Mouse (Mus musculus) CD4-positive, CD25-positive, alpha-beta regulatory T cell, adult 9 weeks (primary cell): ENCODE data around the gene Olfr574. TPM values are rescaled to one million over a fixed set of nuclear protein-coding genes. Genes with fewer than 3 reads are reported as not detected.

ENCODE experiments used
- polyA plus RNA-seq: library from polyadenylated mRNA; unstranded; fragments of 100-300 nt; shearing (Covaris generic); gene quantifications from one replicate; pipeline ENCODE4 v1.2.1, GENCODE M21; 2017

The Olfr574 gene
- polyA plus RNA-seq, result not detected

DNA sequence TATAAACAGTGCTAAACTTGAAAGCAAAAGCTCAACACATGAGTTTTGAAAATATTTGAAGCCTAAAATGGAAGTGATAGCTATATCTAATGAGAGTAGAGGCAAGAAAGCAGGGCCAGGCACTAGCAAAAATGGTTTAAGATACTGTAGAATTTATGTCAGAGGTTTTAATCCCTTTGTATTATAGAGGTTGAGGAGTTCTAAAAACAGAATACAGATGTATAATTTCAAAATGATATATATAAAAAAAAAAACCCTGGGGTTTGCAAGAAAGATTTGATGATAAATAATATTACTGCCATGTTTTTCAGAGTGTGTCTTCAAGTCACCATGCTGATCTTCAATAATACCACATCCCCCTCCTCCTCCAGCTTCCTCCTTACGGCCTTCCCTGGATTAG lies at the start of gene Olfr574:
Gene Olfr574, plus strand, starts transcription at position 301 of the 400 bp plus-strand sequence.

DNA sequence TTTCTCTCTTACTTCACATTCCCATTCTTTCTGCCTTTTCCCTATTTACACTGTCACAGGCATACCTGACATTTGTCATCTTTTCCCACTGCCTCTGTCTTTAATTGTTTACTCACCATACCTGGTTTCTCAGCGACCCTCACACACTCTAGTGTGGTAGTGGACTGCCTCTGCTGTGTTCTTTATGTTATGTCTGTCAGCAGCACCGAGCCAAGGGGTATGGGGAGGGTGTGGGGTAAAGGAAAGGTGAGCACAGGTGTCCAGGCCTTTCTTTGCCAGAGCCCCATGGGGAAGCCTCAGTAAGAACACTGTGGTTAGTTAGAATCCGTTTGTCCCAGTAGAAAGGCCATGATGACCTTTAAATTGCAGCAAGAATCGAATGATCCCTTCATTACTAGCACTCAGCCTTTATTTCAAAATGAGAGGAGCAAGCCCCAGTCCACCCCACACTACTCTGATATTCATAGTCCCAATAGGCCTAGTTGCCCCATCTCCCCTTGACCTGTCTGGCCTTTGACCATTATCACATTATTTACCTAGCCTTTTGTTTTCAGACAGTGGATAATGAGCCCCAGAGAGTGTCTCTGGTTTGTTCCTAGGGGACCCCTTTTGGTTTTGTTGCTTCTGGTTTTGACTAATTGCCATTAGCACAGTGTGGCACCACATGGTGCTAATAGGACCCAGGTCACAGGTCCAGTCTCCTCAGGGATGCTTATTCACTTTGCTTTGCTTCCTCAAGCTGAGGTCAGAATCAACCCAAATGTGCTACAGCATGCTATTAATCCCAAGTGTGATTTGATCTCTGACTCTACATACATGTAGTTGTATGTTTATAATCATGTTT lies 31.0 kb upstream of the Olfr574 start, which contains the start of gene Olfr571:
Gene Olfr571, minus strand, starts transcription at position 505 of the 844 bp plus-strand sequence.

DNA sequence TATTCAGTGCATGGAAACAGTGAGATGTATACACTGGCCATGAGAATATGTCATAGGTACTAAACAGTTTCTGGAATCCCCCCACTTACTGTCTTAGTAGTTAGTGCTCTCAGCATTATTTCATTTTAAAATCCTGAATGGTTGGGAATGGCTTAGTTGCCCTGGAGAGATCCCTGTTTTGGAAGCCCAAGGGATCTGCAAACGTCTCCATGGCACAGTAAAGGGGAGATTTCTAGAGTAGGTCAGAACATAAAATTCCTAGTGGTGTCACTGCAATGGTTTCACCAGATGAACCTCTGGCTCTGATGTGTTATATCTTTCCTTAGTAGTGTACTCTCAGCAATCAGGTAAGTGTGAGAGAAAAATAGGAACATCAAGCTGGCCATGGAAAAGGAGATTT lies 24.2 kb upstream of the Olfr574 start, which contains the start of gene Olfr572:
Gene Olfr572, plus strand, starts transcription at position 301 of the 400 bp plus-strand sequence.

GRCm38 (mm10) chr7:102942475-102942874 lies 5.8 kb upstream of the Olfr574 start, which contains the start of gene Olfr573-ps1:
TSS of gene Olfr573-ps1 (minus strand) at chr7:102942575.

GRCm38 (mm10) chr7:102958593-102958992 lies 10.3 kb downstream of the Olfr574 start, which contains the start of gene Olfr575:
TSS of gene Olfr575 (minus strand) at chr7:102958775.

GRCm38 (mm10) chr7:102962360-102962759 lies 14.1 kb downstream of the Olfr574 start, which contains the start of gene Olfr576:
TSS of gene Olfr576 (plus strand) at chr7:102962660.

GRCm38 (mm10) chr7:102975843-102976242 lies 27.6 kb downstream of the Olfr574 start, which contains the start of gene Olfr577:
TSS of gene Olfr577 (minus strand) at chr7:102975943.

GRCm38 (mm10) chr7:102989224-102989623 lies 41.0 kb downstream of the Olfr574 start, which contains the start of gene Olfr578:
TSS of gene Olfr578 (minus strand) at chr7:102989324.

Other genes starting within 250 kb of the Olfr574 start
- not detected for gene Olfr558, start 246.3 kb upstream of the Olfr574 start, polyA plus RNA-seq
- not detected for gene Olfr33, start 229.4 kb upstream of the Olfr574 start, polyA plus RNA-seq
- gene Olfr559, start 221.0 kb upstream of the Olfr574 start, polyA plus RNA-seq, result not detected
- not detected for gene Olfr560, start 189.1 kb upstream of the Olfr574 start, polyA plus RNA-seq
- not detected for gene Olfr78, start 189.0 kb upstream of the Olfr574 start, polyA plus RNA-seq
- not detected for gene Olfr561, start 177.2 kb upstream of the Olfr574 start, polyA plus RNA-seq
- gene Olfr564, start 145.0 kb upstream of the Olfr574 start, polyA plus RNA-seq, result not detected
- gene Olfr566, start 89.7 kb upstream of the Olfr574 start, polyA plus RNA-seq, result not detected
- gene Olfr568, start 71.3 kb upstream of the Olfr574 start, polyA plus RNA-seq, result not detected
- not detected for gene Olfr569, start 57.6 kb upstream of the Olfr574 start, polyA plus RNA-seq
- gene Olfr570, start 53.9 kb upstream of the Olfr574 start, polyA plus RNA-seq, result not detected
- not detected for gene Olfr571, start 30.9 kb upstream of the Olfr574 start, polyA plus RNA-seq
- gene Olfr572, start 24.1 kb upstream of the Olfr574 start, polyA plus RNA-seq, result not detected
- not detected for gene Olfr573-ps1, start 5.9 kb upstream of the Olfr574 start, polyA plus RNA-seq
- gene Olfr575, start 10.3 kb downstream of the Olfr574 start, polyA plus RNA-seq, result not detected
- gene Olfr576, start 14.2 kb downstream of the Olfr574 start, polyA plus RNA-seq, result not detected
- gene Olfr577, start 27.5 kb downstream of the Olfr574 start, polyA plus RNA-seq, result not detected
- gene Olfr578, start 40.9 kb downstream of the Olfr574 start, polyA plus RNA-seq, result not detected
- gene Olfr582, start 89.6 kb downstream of the Olfr574 start, polyA plus RNA-seq, result not detected
- not detected for gene Olfr583, start 102.8 kb downstream of the Olfr574 start, polyA plus RNA-seq
- gene Olfr584, start 133.4 kb downstream of the Olfr574 start, polyA plus RNA-seq, result not detected
- not detected for gene Olfr585, start 149.3 kb downstream of the Olfr574 start, polyA plus RNA-seq
- gene Olfr586, start 177.2 kb downstream of the Olfr574 start, polyA plus RNA-seq, result not detected
- not detected for gene Olfr588-ps1, start 192.4 kb downstream of the Olfr574 start, polyA plus RNA-seq
- gene Olfr589, start 207.9 kb downstream of the Olfr574 start, polyA plus RNA-seq, result not detected
- gene Olfr591, start 229.9 kb downstream of the Olfr574 start, polyA plus RNA-seq, result not detected
- gene Olfr592, start 236.3 kb downstream of the Olfr574 start, polyA plus RNA-seq, result not detected